Mouse (Mus musculus) ES-E14 (cell line): ENCODE results near the gene Cenpf. TPM values are rescaled to one million over a fixed set of nuclear protein-coding genes. Genes with fewer than 3 reads are reported as not detected.

Source experiments
- DNase-seq: peaks from one replicate; pipeline ENCODE4 v3.0.0-alpha.2; 2013; ENCODE audit warnings: low read depth, low spot score
- H3K27ac ChIP-seq: 2 replicates; pipeline ENCODE4 v1.5.1; 2012; ENCODE audit warnings: low read depth, mild to moderate bottlenecking, low read length, moderate library complexity, mixed read lengths; ENCODE audit not compliant: poor library complexity, insufficient read depth, severe bottlenecking
- H3K36me3 ChIP-seq: 2 replicates; pipeline ENCODE4 v1.6.1; 2012; ENCODE audit warnings: mild to moderate bottlenecking, low read length, moderate library complexity, mixed read lengths; ENCODE audit not compliant: control insufficient read depth, poor library complexity, insufficient read depth, severe bottlenecking
- H3K4me1 ChIP-seq, 2 experiments: fragments of 150-350 bp in 1 of 2; sonication (generic) in 1 of 2; 2 replicates each; pipeline ENCODE4 v1.6.1; 2012; ENCODE audit warnings: low read length in 2 of 2, mild to moderate bottlenecking in 1 of 2, mixed read lengths in 1 of 2; ENCODE audit not compliant: control insufficient read depth in 2 of 2, insufficient read depth in 2 of 2, poor library complexity in 1 of 2
- H3K4me3 ChIP-seq, 2 experiments: fragments of 150-350 bp in 1 of 2; sonication (generic) in 1 of 2; 2 replicates each; pipeline ENCODE4 v1.5.1; 2012; ENCODE audit warnings: low read length in 2 of 2, low read depth in 1 of 2, mild to moderate bottlenecking in 1 of 2, mixed read lengths in 1 of 2; ENCODE audit not compliant: insufficient read depth in 1 of 2, poor library complexity in 1 of 2, severe bottlenecking in 1 of 2
- H3K9ac ChIP-seq: 2 replicates; pipeline ENCODE4 v1.6.1; 2012; ENCODE audit warnings: low read depth, mild to moderate bottlenecking, low read length, mixed read lengths; ENCODE audit not compliant: poor library complexity, insufficient read depth, severe bottlenecking
- H3K9me3 ChIP-seq: fragments of 150-350 bp; sonication (generic); 2 replicates; pipeline ENCODE4 v1.6.1; 2012; ENCODE audit warnings: low read depth, mild to moderate bottlenecking, low read length; ENCODE audit not compliant: control insufficient read depth, insufficient read depth
- CHD2 ChIP-seq: IDR thresholded peaks from 2 replicates; pipeline ENCODE4 v1.6.1; 2014; ENCODE audit warnings: mild to moderate bottlenecking, low read depth, low read length, inconsistent platforms
- HCFC1 ChIP-seq: IDR thresholded peaks from 2 replicates; pipeline ENCODE4 v1.6.1; 2012; ENCODE audit warnings: low read length, inconsistent platforms, borderline replicate concordance; ENCODE audit not compliant: insufficient read depth
- MAFK ChIP-seq: IDR thresholded peaks from 2 replicates; pipeline ENCODE4 v1.6.1; 2014; ENCODE audit warnings: mild to moderate bottlenecking, low read depth, low read length, inconsistent platforms; ENCODE audit not compliant: insufficient read depth
- ZC3H11A ChIP-seq: IDR thresholded peaks from 2 replicates; pipeline ENCODE4 v1.6.1; 2012; ENCODE audit warnings: low read depth, mild to moderate bottlenecking, inconsistent platforms, low read length, borderline replicate concordance
- ZNF384 ChIP-seq: IDR thresholded peaks from 2 replicates; pipeline ENCODE4 v1.6.1; 2012; ENCODE audit warnings: low read depth, low read length, inconsistent platforms
- in situ Hi-C, 2 experiments: fragments of 600-800 bp; cut with MboI; formaldehyde crosslinking; loops; one replicate each; pipeline ENCODE4 v1.15.1; 2025; ENCODE audit warnings: low sequenced_read_pairs in 2 of 2, inconsistent platforms in 1 of 2; ENCODE audit not compliant: unreplicated experiment in 2 of 2
- total RNA-seq: library from RNA; depleted of rRNA; stranded (reverse); fragments of 300-350 nt; gene quantifications from 2 replicates; pipeline ENCODE4 v1.2.3, GENCODE M21; 2012

The Cenpf gene
- total RNA-seq, 1 experiment, result 46.5 TPM

DNA sequence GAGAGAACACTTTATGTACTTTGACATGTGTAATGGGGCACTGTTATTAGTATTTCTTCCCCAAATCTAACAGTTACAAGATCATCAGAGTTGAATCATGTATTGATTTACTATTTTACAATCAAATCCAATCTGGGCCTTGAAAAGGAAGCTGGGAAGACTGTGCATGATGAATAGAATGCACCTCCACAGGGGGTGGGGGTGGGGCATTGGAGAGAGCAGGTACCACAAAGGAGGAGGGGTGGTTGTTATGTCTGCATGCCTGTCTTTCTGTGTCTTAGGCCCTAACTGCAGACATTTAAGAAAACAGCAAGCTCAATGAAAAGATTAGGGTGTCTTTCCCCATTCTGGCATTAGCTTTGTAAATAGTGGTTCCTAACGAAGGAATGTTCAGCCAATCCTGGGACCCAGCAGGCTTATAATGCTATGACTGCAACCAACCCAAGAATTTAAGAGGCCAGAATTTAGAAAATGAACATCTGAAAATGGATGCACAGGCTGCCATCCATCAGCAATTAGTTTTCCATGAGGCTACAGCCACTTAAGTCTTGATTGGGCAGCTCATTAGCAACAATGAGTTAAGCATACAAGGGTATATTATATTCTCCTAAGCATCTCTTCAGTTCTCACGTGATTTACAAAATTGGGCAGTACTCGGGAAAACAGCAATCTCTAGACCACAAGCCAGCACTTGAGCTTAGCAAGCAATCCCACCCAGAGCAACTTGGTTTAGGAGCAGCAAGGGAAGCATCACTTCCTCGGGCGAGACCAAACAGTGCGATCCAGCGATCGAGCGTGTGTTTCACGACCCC, 23.6 kb downstream of the Cenpf start:
- H3K36me3 ChIP-seq, result peaks cover 21% of the 10 kb centered on the region
- no peaks in the 10 kb centered on the region for H3K9me3 ChIP-seq
- H3K4me1 ChIP-seq, result peaks cover 0 to 4% of the 10 kb centered on the region in 2 experiments; a peak in 1 of 4 replicates
- TF ChIP-seq ZNF384 (no peak), MAFK (no peak), HCFC1 (no peak), ZC3H11A (no peak), CHD2 (no peak)
- no peak overlapping the region for H3K4me3 ChIP-seq
- no peak for DNase-seq
- no peak overlapping the region for H3K27ac ChIP-seq
- no peak overlapping the region for H3K9ac ChIP-seq
- in situ Hi-C loops, result no loop called here

DNA sequence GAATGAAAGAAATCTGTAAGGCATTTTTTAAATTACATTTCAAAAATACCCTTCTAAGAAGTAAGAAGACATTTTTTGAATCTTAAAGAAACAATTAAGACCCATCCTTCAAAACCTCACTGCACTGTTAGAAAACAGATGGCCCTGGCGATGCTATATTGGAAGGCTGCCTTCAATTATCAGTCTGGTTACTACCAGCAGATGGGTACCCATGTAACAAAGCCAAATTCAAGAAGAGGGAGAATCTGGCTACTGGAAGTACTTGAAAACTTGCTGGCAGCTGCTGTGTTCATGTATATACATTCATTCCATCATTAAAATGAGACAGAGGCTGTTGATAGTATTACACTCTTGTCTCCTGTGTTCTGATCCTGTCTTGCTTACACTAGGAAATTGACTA, 24.4 kb downstream of the Cenpf start:
- DNase-seq, result no peak
- Histone ChIP-seq H3K36me3 (peaks cover 20% of the 10 kb centered on the region), H3K4me3 (no peak overlapping the region), H3K9ac (no peak overlapping the region), H3K4me1 (peaks cover 0 to 4% of the 10 kb centered on the region in 2 experiments; a peak in 1 of 4 replicates), H3K9me3 (no peaks in the 10 kb centered on the region), H3K27ac (no peak overlapping the region)
- TF ChIP-seq MAFK (no peak), ZC3H11A (no peak), ZNF384 (no peak), CHD2 (no peak), HCFC1 (no peak)
- in situ Hi-C loops, result no loop called here

DNA sequence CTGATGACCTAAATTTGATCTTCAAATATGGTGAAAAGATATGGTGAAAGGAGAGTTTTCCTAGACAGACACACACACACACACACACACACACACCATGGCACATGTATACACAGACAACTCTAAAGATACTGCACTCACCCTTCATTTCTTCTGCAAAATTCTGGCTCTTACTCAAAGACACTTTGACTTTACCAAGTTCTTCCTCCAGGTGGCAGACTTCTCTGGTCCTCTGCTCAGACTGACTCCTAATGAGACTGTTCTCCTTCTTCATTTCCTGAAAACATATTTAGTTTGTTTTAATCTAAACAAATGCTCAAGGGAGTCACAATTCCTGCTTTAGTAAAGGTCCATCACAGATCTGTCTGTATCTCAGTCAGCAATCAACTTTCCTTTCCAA, 26.0 kb downstream of the Cenpf start:
- no peak overlapping the region for H3K9ac ChIP-seq
- DNase-seq, result peak; percentile 40
- H3K9me3 ChIP-seq, result no peaks in the 10 kb centered on the region
- H3K36me3 ChIP-seq, result peaks cover 18% of the 10 kb centered on the region
- TF ChIP-seq HCFC1 (no peak), CHD2 (no peak), ZC3H11A (no peak), ZNF384 (no peak), MAFK (no peak)
- in situ Hi-C loops, result no loop called here
- H3K27ac ChIP-seq, result no peak overlapping the region
- no peak overlapping the region for H3K4me3 ChIP-seq
- H3K4me1 ChIP-seq, result peaks cover 0 to 4% of the 10 kb centered on the region in 2 experiments; a peak in 1 of 4 replicates

DNA sequence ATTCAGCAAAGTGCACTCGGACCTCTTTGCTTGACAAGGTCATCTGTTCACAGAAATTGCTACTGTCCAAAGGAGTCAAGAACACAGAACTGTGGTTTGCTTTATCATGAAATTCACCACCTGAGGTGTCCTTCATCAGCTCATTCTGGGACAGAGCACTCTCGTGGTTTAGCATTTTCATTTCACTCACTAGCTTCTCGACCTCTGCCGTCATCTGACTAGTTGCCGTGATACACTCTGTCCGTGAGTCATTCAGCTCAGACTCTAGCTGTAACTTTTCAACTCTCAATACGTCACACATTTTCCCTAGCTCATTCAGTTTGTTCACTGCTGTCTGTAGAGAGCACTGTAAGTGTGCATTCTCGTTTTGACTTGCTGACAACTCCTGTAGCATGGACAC, 30.5 kb downstream of the Cenpf start:
- Histone ChIP-seq H3K4me3 (no peak overlapping the region), H3K9me3 (no peaks in the 10 kb centered on the region), H3K27ac (no peak overlapping the region), H3K4me1 (no peaks in the 10 kb centered on the region), H3K9ac (no peak overlapping the region), H3K36me3 (peaks cover 26% of the 10 kb centered on the region)
- in situ Hi-C loops, result no loop called here
- no peak for DNase-seq
- no peak for TF ChIP-seq ZNF384
- TF ChIP-seq ZC3H11A, result no peak
- no peak for TF ChIP-seq MAFK
- no peak for TF ChIP-seq HCFC1
- TF ChIP-seq CHD2, result no peak

DNA sequence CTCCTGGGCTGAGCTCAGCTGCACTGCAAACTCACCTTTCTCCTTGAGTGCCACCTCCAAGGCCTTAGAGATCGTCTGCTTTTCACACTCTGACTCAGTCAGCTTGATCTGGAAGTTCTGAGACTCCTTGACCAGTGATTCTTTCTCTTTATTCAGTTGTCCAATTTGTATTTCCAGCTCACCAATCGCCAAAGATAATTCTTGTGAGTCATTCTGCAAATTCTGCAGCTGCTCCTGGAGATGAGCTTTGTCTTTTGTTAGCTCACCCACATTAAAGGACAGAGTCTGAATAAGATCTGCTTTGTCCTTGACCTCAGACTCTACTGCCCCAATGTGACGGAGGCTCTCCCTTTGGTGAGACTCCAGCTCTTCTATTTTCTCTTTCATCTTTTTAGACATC, 34.1 kb downstream of the Cenpf start:
- in situ Hi-C loops, result no loop called here
- TF ChIP-seq ZNF384, result no peak
- TF ChIP-seq MAFK, result no peak
- no peak for TF ChIP-seq HCFC1
- no peak for TF ChIP-seq CHD2
- H3K27ac ChIP-seq, result no peak overlapping the region
- peaks cover 36% of the 10 kb centered on the region for H3K36me3 ChIP-seq
- H3K4me3 ChIP-seq, result no peak overlapping the region
- H3K9ac ChIP-seq, result no peak overlapping the region
- DNase-seq, result no peak
- no peaks in the 10 kb centered on the region for H3K4me1 ChIP-seq
- no peaks in the 10 kb centered on the region for H3K9me3 ChIP-seq
